In genomic region chr6:71471830-71472520, GRCm38 (mm10) we compare ENCODE assay signal across 21 mouse cellular contexts. TPM values are rescaled to one million over a fixed set of nuclear protein-coding genes. Genes with fewer than 3 reads are reported as not detected.
A peak's percentile ranks its signal among the peaks of the same experiment; 100 is the strongest.
DNase-seq lines count a peak whose midpoint lies in the region; ATAC-seq and TF ChIP-seq lines count a peak whose summit lies in the region.
"Had no signal": no experiment of that assay in that cellular context is flagged by ENCODE, and none has a peak within 500 bp of the region (broad histone marks: within the 10 kb centered on the region; RNA-seq: fewer than 3 reads in every experiment).

No protein-coding gene starts in this region.

- no peaks in the 10 kb centered on the region for H3K27me3 ChIP-seq in neural tube, embryonic 15.5 days (replicated peaks)
- no peaks in the 10 kb centered on the region for H3K27me3 ChIP-seq in intestine, embryonic 16.5 days (replicated peaks; ENCODE audit: control insufficient read depth, insufficient read depth, low read length)
- no peaks in the 10 kb centered on the region for H3K27me3 ChIP-seq in stomach, embryonic 15.5 days (replicated peaks)
- no peaks in the 10 kb centered on the region for H3K27me3 ChIP-seq in stomach, postnatal 0 days (ENCODE audit: control insufficient read depth, insufficient read depth, low read length)
- no peaks in the 10 kb centered on the region for H3K27me3 ChIP-seq in embryonic facial prominence, embryonic 10.5 days (replicated peaks; ENCODE audit: low read depth, poor library complexity, severe bottlenecking)
- H3K27me3 ChIP-seq: embryonic facial prominence, embryonic 12.5 days; forebrain, embryonic 13.5 days; forebrain, embryonic 15.5 days had no signal

- H3K27ac ChIP-seq in neural tube, embryonic 15.5 days (replicated peaks) = no peak overlapping the region
- H3K27ac ChIP-seq in intestine, embryonic 16.5 days (ENCODE audit: low read length) = no peak overlapping the region
- H3K27ac ChIP-seq in stomach, embryonic 15.5 days = no peak overlapping the region
- H3K27ac ChIP-seq in stomach, postnatal 0 days (replicated peaks) = no peak overlapping the region
- no peak overlapping the region for H3K27ac ChIP-seq in embryonic facial prominence, embryonic 10.5 days (replicated peaks)
- H3K27ac ChIP-seq: embryonic facial prominence, embryonic 12.5 days; forebrain, embryonic 13.5 days; forebrain, embryonic 15.5 days had no signal

- no peak overlapping the region for H3K9ac ChIP-seq in neural tube, embryonic 15.5 days (replicated peaks)
- no peak overlapping the region for H3K9ac ChIP-seq in intestine, embryonic 16.5 days (ENCODE audit: low read depth, low read length)
- no peak overlapping the region for H3K9ac ChIP-seq in stomach, embryonic 15.5 days
- H3K9ac ChIP-seq in stomach, postnatal 0 days (ENCODE audit: low read length) = no peak overlapping the region
- H3K9ac ChIP-seq: embryonic facial prominence, embryonic 12.5 days; forebrain, embryonic 13.5 days; forebrain, embryonic 15.5 days; forebrain, postnatal 0 days had no signal

- no peak for TF ChIP-seq CTCF in stomach, postnatal 0 days (IDR thresholded peaks at IDR 0.05; ENCODE audit: low read depth)

- no peaks in the 10 kb centered on the region for H3K36me3 ChIP-seq in neural tube, embryonic 15.5 days
- H3K36me3 ChIP-seq in intestine, embryonic 16.5 days (ENCODE audit: control insufficient read depth, insufficient read depth, low read length) = no peaks in the 10 kb centered on the region
- H3K36me3 ChIP-seq in stomach, embryonic 15.5 days = no peaks in the 10 kb centered on the region
- no peaks in the 10 kb centered on the region for H3K36me3 ChIP-seq in stomach, postnatal 0 days (ENCODE audit: control insufficient read depth, insufficient read depth, low read length)
- no peaks in the 10 kb centered on the region for H3K36me3 ChIP-seq in embryonic facial prominence, embryonic 10.5 days (replicated peaks)
- H3K36me3 ChIP-seq: embryonic facial prominence, embryonic 12.5 days; forebrain, embryonic 15.5 days had no signal

- TF ChIP-seq EP300 in stomach, postnatal 0 days (optimal IDR thresholded peaks at IDR 0.05) = no peak

- H3K4me2 ChIP-seq in neural tube, embryonic 15.5 days = no peak overlapping the region
- no peak overlapping the region for H3K4me2 ChIP-seq in intestine, embryonic 16.5 days (ENCODE audit: low read depth, low read length)
- H3K4me2 ChIP-seq in stomach, embryonic 15.5 days = no peak overlapping the region
- no peak overlapping the region for H3K4me2 ChIP-seq in stomach, postnatal 0 days (replicated peaks; ENCODE audit: low read depth)
- H3K4me2 ChIP-seq: embryonic facial prominence, embryonic 12.5 days; forebrain, embryonic 13.5 days; forebrain, embryonic 15.5 days had no signal

- no peaks in the 10 kb centered on the region for H3K4me1 ChIP-seq in neural tube, embryonic 15.5 days
- no peaks in the 10 kb centered on the region for H3K4me1 ChIP-seq in intestine, embryonic 16.5 days (ENCODE audit: control insufficient read depth, insufficient read depth, low read length)
- no peaks in the 10 kb centered on the region for H3K4me1 ChIP-seq in stomach, embryonic 15.5 days
- no peaks in the 10 kb centered on the region for H3K4me1 ChIP-seq in stomach, postnatal 0 days (replicated peaks; ENCODE audit: control insufficient read depth, insufficient read depth)
- H3K4me1 ChIP-seq in embryonic facial prominence, embryonic 10.5 days = no peaks in the 10 kb centered on the region
- H3K4me1 ChIP-seq: embryonic facial prominence, embryonic 12.5 days; forebrain, embryonic 13.5 days; forebrain, embryonic 15.5 days had no signal

- WGBS in neural tube, embryonic 15.5 days = 86% methylated on average over 4 of the region's 4 CpGs
- 74% methylated on average over 4 of the region's 4 CpGs for WGBS in intestine, embryonic 16.5 days
- WGBS in stomach, embryonic 15.5 days = 76% methylated on average over 4 of the region's 4 CpGs
- 70% methylated on average over 4 of the region's 4 CpGs for WGBS in stomach, postnatal 0 days
- WGBS in embryonic facial prominence, embryonic 10.5 days = 84% methylated on average over 4 of the region's 4 CpGs

- no peak overlapping the region for H3K4me3 ChIP-seq in neural tube, embryonic 15.5 days (replicated peaks)
- H3K4me3 ChIP-seq in intestine, embryonic 16.5 days (ENCODE audit: low read length) = no peak overlapping the region
- no peak overlapping the region for H3K4me3 ChIP-seq in stomach, embryonic 15.5 days (replicated peaks)
- H3K4me3 ChIP-seq in stomach, postnatal 0 days (ENCODE audit: low read depth, low read length) = no peak overlapping the region
- no peak overlapping the region for H3K4me3 ChIP-seq in embryonic facial prominence, embryonic 10.5 days
- H3K4me3 ChIP-seq: embryonic facial prominence, embryonic 12.5 days; forebrain, embryonic 13.5 days; forebrain, embryonic 15.5 days had no signal

- H3K9me3 ChIP-seq in neural tube, embryonic 15.5 days (replicated peaks) = no peaks in the 10 kb centered on the region
- no peaks in the 10 kb centered on the region for H3K9me3 ChIP-seq in intestine, embryonic 16.5 days (ENCODE audit: control insufficient read depth, low read length)
- H3K9me3 ChIP-seq in stomach, embryonic 15.5 days = no peaks in the 10 kb centered on the region
- H3K9me3 ChIP-seq in stomach, postnatal 0 days (ENCODE audit: control insufficient read depth, low read length) = no peaks in the 10 kb centered on the region
- no peaks in the 10 kb centered on the region for H3K9me3 ChIP-seq in embryonic facial prominence, embryonic 10.5 days
- H3K9me3 ChIP-seq: embryonic facial prominence, embryonic 12.5 days; forebrain, embryonic 13.5 days; forebrain, embryonic 15.5 days had no signal

- peak; percentile 5 for DNase-seq in neural tube, embryonic 10.5 days (ENCODE audit: extremely low spot score, low spot score)
- peak; percentile 18 for DNase-seq in stomach, postnatal 0 days (ENCODE audit: low spot score)
- no peak for DNase-seq in embryonic facial prominence, embryonic 10.5 days (ENCODE audit: low spot score)
- DNase-seq in left cerebral cortex, adult 11 months (ENCODE audit: low spot score) = no peak
- DNase-seq in spleen, postnatal 36 days (ENCODE audit: low spot score in 2 of 2) = no peak
- DNase-seq: adrenal gland, adult 2 months; adrenal gland, postnatal 10 days; adrenal gland, postnatal 25 days; cerebellum, adult 11-12 months; cerebellum, adult 2 months; cerebellum, adult 9-11 months; cerebellum, postnatal 14 days; cerebellum, postnatal 36 days; embryo, embryonic 11 days; forebrain, postnatal 0 days had no signal

- ATAC-seq in neural tube, embryonic 15.5 days (ENCODE audit: low FRiP score) = no peak
- ATAC-seq in intestine, embryonic 16.5 days = peak; percentile 67
- ATAC-seq in stomach, embryonic 15.5 days (ENCODE audit: insufficient read depth, low FRiP score, low read depth) = peak; percentile 73
- ATAC-seq in stomach, postnatal 0 days (ENCODE audit: low FRiP score, low TSS enrichment) = peak; percentile 78
- ATAC-seq: forebrain, embryonic 13.5 days; forebrain, embryonic 15.5 days; forebrain, postnatal 0 days had no signal

RNA-seq across cellular contexts. Expression of gene Rnf103, which starts 21.7 kb away (rescaled TPM):
- 23.0 and 23.9 TPM in 2 replicates for polyA plus RNA-seq in neural tube, embryonic 15.5 days (2015; fragmentation: Nextera tagmentation; extraction: Ambion mirVana)
- polyA plus RNA-seq in intestine, embryonic 16.5 days (2015; fragmentation: Nextera tagmentation; extraction: Ambion mirVana) = 8.5 and 18.2 TPM in 2 replicates
- 23.6 and 23.8 TPM in 2 replicates for polyA plus RNA-seq in stomach, embryonic 15.5 days (2015; fragmentation: Nextera tagmentation; extraction: Ambion mirVana)
- polyA plus RNA-seq in stomach, postnatal 0 days (2015; fragmentation: Nextera tagmentation; extraction: Ambion mirVana) = 25.4 and 25.9 TPM in 2 replicates
- 10.9 TPM in 2 replicates for polyA plus RNA-seq in embryonic facial prominence, embryonic 10.5 days (2016; fragmentation: Nextera tagmentation; extraction: Ambion mirVana)

RNA-seq across cellular contexts. Expression of gene Rmnd5a, which starts 31.5 kb away (rescaled TPM):
- 8.7 and 10.8 TPM in 2 replicates for polyA plus RNA-seq in neural tube, embryonic 15.5 days (2015; fragmentation: Nextera tagmentation; extraction: Ambion mirVana)
- polyA plus RNA-seq in intestine, embryonic 16.5 days (2015; fragmentation: Nextera tagmentation; extraction: Ambion mirVana) = 9.3 and 10.3 TPM in 2 replicates
- polyA plus RNA-seq in stomach, embryonic 15.5 days (2015; fragmentation: Nextera tagmentation; extraction: Ambion mirVana) = 13.7 and 14.3 TPM in 2 replicates
- 11.3 and 13.5 TPM in 2 replicates for polyA plus RNA-seq in stomach, postnatal 0 days (2015; fragmentation: Nextera tagmentation; extraction: Ambion mirVana)
- 12.3 and 13.6 TPM in 2 replicates for polyA plus RNA-seq in embryonic facial prominence, embryonic 10.5 days (2016; fragmentation: Nextera tagmentation; extraction: Ambion mirVana)

Comparison
In these comparisons a context has a peak if more than half of its experiments do, and no peak if none do; other contexts are left out.
1. DNase-seq: peak in neural tube, embryonic 10.5 days (single experiment) and stomach, postnatal 0 days (single experiment); none in embryonic facial prominence, embryonic 10.5 days (single experiment), left cerebral cortex, adult 11 months (single experiment) and spleen, postnatal 36 days (0 of 2).